Mouse (Mus musculus) megakaryocyte, embryonic 14.5 days (primary cell): ENCODE results near the gene Eif2d. TPM values are rescaled to one million over a fixed set of nuclear protein-coding genes. Genes with fewer than 3 reads are reported as not detected.

Experiments used
- H3K27me3 ChIP-seq: replicated peaks from 2 replicates; pipeline ENCODE3; 2012; ENCODE audit warnings: inconsistent platforms
- H3K36me3 ChIP-seq: replicated peaks from 2 replicates; pipeline ENCODE3; 2012; ENCODE audit warnings: low read length, inconsistent platforms, mixed read lengths
- H3K4me1 ChIP-seq: 2 replicates; pipeline ENCODE4 v1.6.1; 2012; ENCODE audit warnings: inconsistent platforms
- H3K4me3 ChIP-seq: replicated peaks from 2 replicates; pipeline ENCODE3; 2012; ENCODE audit warnings: moderate library complexity, mild to moderate bottlenecking, inconsistent platforms
- H3K9me3 ChIP-seq: 2 replicates; pipeline ENCODE4 v1.6.1; 2012; ENCODE audit warnings: inconsistent platforms
- FLI1 ChIP-seq: IDR thresholded peaks from 2 replicates; pipeline ENCODE4 v1.6.1; 2012; ENCODE audit warnings: low read length, inconsistent platforms, mixed read lengths
- GATA1 ChIP-seq: IDR thresholded peaks from 3 replicates; pipeline ENCODE4 v1.6.1; 2012; ENCODE audit warnings: mixed read lengths, low read length, inconsistent platforms, borderline replicate concordance
- polyA plus RNA-seq: library from polyadenylated mRNA; stranded (reverse); fragments of >175 nt; gene quantifications from 2 replicates; pipeline ENCODE4 v1.2.3, GENCODE M21; 2012; ENCODE audit warnings: low replicate concordance; ENCODE audit not compliant: insufficient read depth

The Eif2d gene
- polyA plus RNA-seq, 1 experiment: 15.4 TPM

GRCm38 (mm10) chr1:131121987-131122386 lies 31.0 kb upstream of the Eif2d start:
- TF ChIP-seq GATA1 (no peak), FLI1 (no peak)
- H3K4me1 ChIP-seq: peaks cover 72% of the 10 kb centered on the region
- H3K36me3 ChIP-seq: peaks cover 2% of the 10 kb centered on the region
- peaks cover 5% of the 10 kb centered on the region for H3K27me3 ChIP-seq
- no peak overlapping the region for H3K4me3 ChIP-seq
- no peaks in the 10 kb centered on the region for H3K9me3 ChIP-seq

GRCm38 (mm10) chr1:131123522-131124265 lies 29.3 kb upstream of the Eif2d start:
- H3K4me1 ChIP-seq: peaks cover 73% of the 10 kb centered on the region

GRCm38 (mm10) chr1:131125987-131126744 lies 26.8 kb upstream of the Eif2d start:
- H3K4me1 ChIP-seq: peaks cover 66% of the 10 kb centered on the region

More at GRCm38 (mm10) chr1:131123522-131124265, 29.3 kb upstream of the Eif2d start:
- TF ChIP-seq FLI1 (no peak), GATA1 (no peak)
- no peaks in the 10 kb centered on the region for H3K27me3 ChIP-seq
- no peaks in the 10 kb centered on the region for H3K9me3 ChIP-seq
- H3K4me3 ChIP-seq: no peak overlapping the region
- peaks cover 18% of the 10 kb centered on the region for H3K36me3 ChIP-seq

GRCm38 (mm10) chr1:131134231-131134630 lies 18.8 kb upstream of the Eif2d start:
- no peak for TF ChIP-seq GATA1
- no peak for TF ChIP-seq FLI1
- H3K4me1 ChIP-seq: peaks cover 58% of the 10 kb centered on the region
- H3K36me3 ChIP-seq: peaks cover 55% of the 10 kb centered on the region
- H3K27me3 ChIP-seq: no peaks in the 10 kb centered on the region
- H3K9me3 ChIP-seq: peaks cover 13% of the 10 kb centered on the region
- peak overlapping the region; percentile 71 for H3K4me3 ChIP-seq

More at GRCm38 (mm10) chr1:131125987-131126744, 26.8 kb upstream of the Eif2d start:
- peaks cover 13% of the 10 kb centered on the region for H3K9me3 ChIP-seq
- peaks cover 43% of the 10 kb centered on the region for H3K36me3 ChIP-seq
- H3K27me3 ChIP-seq: no peaks in the 10 kb centered on the region
- H3K4me3 ChIP-seq: peak overlapping the region; percentile 85
- TF ChIP-seq FLI1 (no peak), GATA1 (peak; percentile 99)

- Histone ChIP-seq H3K27me3 (no peaks in the 10 kb centered on the region), H3K36me3 (peaks cover 47% of the 10 kb centered on the region), H3K9me3 (peaks cover 8% of the 10 kb centered on the region; the same call in 1 of the 2 replicates), H3K4me1 (peaks cover 66% of the 10 kb centered on the region), H3K4me3 (peak overlapping the region; percentile 96)
- TF ChIP-seq GATA1 (no peak), FLI1 (no peak)
Measured at GRCm38 (mm10) chr1:131134942-131135522, 17.9 kb upstream of the Eif2d start.

GRCm38 (mm10) chr1:131135960-131136629 lies 16.9 kb upstream of the Eif2d start:
- H3K36me3 ChIP-seq: peaks cover 37% of the 10 kb centered on the region
- H3K27me3 ChIP-seq: no peaks in the 10 kb centered on the region
- peaks cover 71% of the 10 kb centered on the region for H3K4me1 ChIP-seq
- no peaks in the 10 kb centered on the region for H3K9me3 ChIP-seq
- TF ChIP-seq FLI1: no peak
- TF ChIP-seq GATA1: no peak
- H3K4me3 ChIP-seq: peak overlapping the region; percentile 96

GRCm38 (mm10) chr1:131137111-131137510 lies 15.9 kb upstream of the Eif2d start:
- Histone ChIP-seq H3K36me3 (peaks cover 33% of the 10 kb centered on the region), H3K4me1 (peaks cover 81% of the 10 kb centered on the region), H3K27me3 (no peaks in the 10 kb centered on the region), H3K4me3 (peak overlapping the region; percentile 96), H3K9me3 (no peaks in the 10 kb centered on the region)
- TF ChIP-seq GATA1: no peak
- TF ChIP-seq FLI1: no peak

- peaks cover 2% of the 10 kb centered on the region; the same call in 1 of the 2 replicates for H3K9me3 ChIP-seq
- H3K36me3 ChIP-seq: peaks cover 27% of the 10 kb centered on the region
- H3K4me3 ChIP-seq: peak overlapping the region; percentile 96
- TF ChIP-seq FLI1 (no peak), GATA1 (no peak)
- peaks cover 82% of the 10 kb centered on the region for H3K4me1 ChIP-seq
- H3K27me3 ChIP-seq: no peaks in the 10 kb centered on the region
Measured at GRCm38 (mm10) chr1:131137717-131138118, 15.3 kb upstream of the Eif2d start.
